Mouse (Mus musculus) lung, adult 2 months (tissue): ENCODE data around the gene Hnrnpk. TPM values are rescaled to one million over a fixed set of nuclear protein-coding genes. Genes with fewer than 3 reads are reported as not detected.
A peak's percentile ranks its signal among the peaks of the same experiment; 100 is the strongest.

Experiments
- DNase-seq: peaks from one replicate; pipeline ENCODE4 v3.0.0; 2022
- H3K4me1 ChIP-seq: fragments of 200-500 bp; 2 replicates; pipeline ENCODE4 v1.6.1; 2011; ENCODE audit warnings: low read length; ENCODE audit not compliant: control insufficient read depth, insufficient read depth
- H3K4me3 ChIP-seq: fragments of 200-500 bp; replicated peaks from 2 replicates; pipeline ENCODE3; 2011; ENCODE audit warnings: low read depth, mild to moderate bottlenecking, control low read depth, low read length; ENCODE audit errors: extremely low read depth
- CTCF ChIP-seq: fragments of 200-500 bp; IDR thresholded peaks from 2 replicates; pipeline ENCODE4 v1.5.1; 2011; ENCODE audit warnings: mild to moderate bottlenecking, low read length, control low read depth; ENCODE audit not compliant: insufficient read depth
- POLR2A ChIP-seq: fragments of 200-500 bp; IDR thresholded peaks from 2 replicates; pipeline ENCODE4 v1.6.1; 2011; ENCODE audit warnings: low read depth, mild to moderate bottlenecking, control low read depth, low read length, borderline replicate concordance; ENCODE audit errors: extremely low read depth
- WGBS: fragments of 180-500 bp; shearing (Covaris S2); methylation state at CpG from one replicate; pipeline ENCODE4 v1.1.7; 2018; 5-methylcytosine and 5-hydroxymethylcytosine counted together
- polyA plus RNA-seq: library from polyadenylated mRNA; depleted of rRNA; stranded (reverse); fragments of >200 nt; gene quantifications from 2 replicates; pipeline ENCODE4 v1.2.3, GENCODE M21; 2012

Hnrnpk gene
- polyA plus RNA-seq, 1 experiment: 290 TPM

- DNase-seq: no peak
- TF ChIP-seq CTCF: no peak
- no peak for TF ChIP-seq POLR2A
- Histone ChIP-seq H3K4me1 (no peaks in the 10 kb centered on the region), H3K4me3 (no peak overlapping the region)
- 80% methylated on average over 2 of the region's 2 CpGs for WGBS
These were observed 13.7 kb downstream of the Hnrnpk start for GRCm38 (mm10) chr13:58389324-58389951.

GRCm38 (mm10) chr13:58388379-58388778 is 14.8 kb downstream of the Hnrnpk start:
- no peak overlapping the region for H3K4me3 ChIP-seq
- TF ChIP-seq CTCF (no peak), POLR2A (no peak)

GRCm38 (mm10) chr13:58387948-58388347 is 15.2 kb downstream of the Hnrnpk start:
- 0 out of 2 replicates have a peak, but pooled peaks cover 3% of the 10 kb centered on the region for H3K4me1 ChIP-seq
- WGBS: 6% methylated on average over 7 of the region's 7 CpGs
- H3K4me3 ChIP-seq: no peak overlapping the region
- TF ChIP-seq POLR2A: no peak
- TF ChIP-seq CTCF: peak; percentile 77
- DNase-seq: peak; percentile 72

More at GRCm38 (mm10) chr13:58388379-58388778, 14.8 kb downstream of the Hnrnpk start:
- no peak for DNase-seq
- WGBS: 36% methylated on average over 3 of the region's 3 CpGs
- H3K4me1 ChIP-seq: 0 out of 2 replicates have a peak, but pooled peaks cover 3% of the 10 kb centered on the region

- Histone ChIP-seq H3K4me3 (peak overlapping the region; percentile 91), H3K4me1 (0 out of 2 replicates have a peak, but pooled peaks cover 3% of the 10 kb centered on the region)
- DNase-seq: no peak
- TF ChIP-seq POLR2A (no peak), CTCF (no peak)
- 80% methylated on average over 7 of the region's 7 CpGs for WGBS
These were observed 17.6 kb downstream of the Hnrnpk start for GRCm38 (mm10) chr13:58385547-58385920.

- TF ChIP-seq CTCF (no peak), POLR2A (peak; percentile 44; the same call in 1 of the 2 replicates)
- Histone ChIP-seq H3K4me3 (peak within 1 kb of the TSS; percentile 91), H3K4me1 (0 out of 2 replicates have a peak, but pooled peaks cover 3% of the 10 kb centered on the region)
- DNase-seq: peak; percentile 75
- WGBS: 1% methylated on average over 80 of the region's 80 CpGs
These were observed 18.2 kb downstream of the Hnrnpk start, which contains the start of gene 2210016F16Rik for GRCm38 (mm10) chr13:58384779-58385546. Gene 2210016F16Rik, minus strand, starts transcription at chr13:58385225.

GRCm38 (mm10) chr13:58384371-58384770 is 18.8 kb downstream of the Hnrnpk start:
- 38% methylated on average over 11 of the region's 11 CpGs for WGBS
- DNase-seq: no peak
- Histone ChIP-seq H3K4me1 (0 out of 2 replicates have a peak, but pooled peaks cover 3% of the 10 kb centered on the region), H3K4me3 (peak overlapping the region; percentile 91)
- no peak for TF ChIP-seq CTCF
- no peak for TF ChIP-seq POLR2A

GRCm38 (mm10) chr13:58373153-58373470 is 30.0 kb downstream of the Hnrnpk start:
- peaks cover 4% of the 10 kb centered on the region; the same call in 1 of the 2 replicates for H3K4me1 ChIP-seq
- DNase-seq: no peak
- H3K4me3 ChIP-seq: no peak overlapping the region
- 44% methylated on average over 2 of the region's 2 CpGs for WGBS
- TF ChIP-seq CTCF: no peak
- TF ChIP-seq POLR2A: no peak

- 56% methylated on average over 5 of the region's 5 CpGs for WGBS
- Histone ChIP-seq H3K4me3 (no peak overlapping the region), H3K4me1 (peaks cover 4% of the 10 kb centered on the region; the same call in 1 of the 2 replicates)
- no peak for TF ChIP-seq CTCF
- no peak for DNase-seq
These were observed 30.6 kb downstream of the Hnrnpk start for GRCm38 (mm10) chr13:58372278-58373152.

- peaks cover 4% of the 10 kb centered on the region; the same call in 1 of the 2 replicates for H3K4me1 ChIP-seq
- DNase-seq: no peak
- no peak for TF ChIP-seq POLR2A
- TF ChIP-seq CTCF: no peak
- WGBS: 58% methylated on average over 4 of the region's 4 CpGs
- H3K4me3 ChIP-seq: no peak overlapping the region
These were observed 34.3 kb downstream of the Hnrnpk start for GRCm38 (mm10) chr13:58368835-58369234.

- TF ChIP-seq POLR2A: no peak
- TF ChIP-seq CTCF: no peak
- DNase-seq: no peak
- no peaks in the 10 kb centered on the region for H3K4me1 ChIP-seq
- 41% methylated on average over 1 of the region's 1 CpGs for WGBS
- no peak overlapping the region for H3K4me3 ChIP-seq
These were observed 35.5 kb downstream of the Hnrnpk start for GRCm38 (mm10) chr13:58367641-58368040.
